10 mouse cellular contexts compared by ENCODE assay signal in the genomic region with DNA sequence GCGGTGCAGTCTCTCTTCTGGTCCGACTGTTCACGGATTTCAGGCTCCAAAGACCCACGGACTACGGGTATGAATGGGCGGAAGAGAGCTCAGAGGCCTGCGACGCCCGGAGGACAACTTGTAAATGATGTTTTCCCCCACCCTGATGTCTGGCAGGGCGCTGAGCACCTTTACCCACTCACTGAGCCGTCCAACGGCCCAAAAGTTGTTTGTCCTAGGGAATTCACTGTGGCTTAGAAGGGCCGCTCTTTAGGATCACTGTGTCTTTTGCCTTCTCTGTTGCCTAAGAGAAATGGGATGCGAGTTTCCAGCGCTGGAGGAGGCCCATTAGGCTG.
DNase-seq lines count a peak whose midpoint lies in the region; ATAC-seq and TF ChIP-seq lines count a peak whose summit lies in the region.
"Had no signal": no experiment of that assay in that cellular context is flagged by ENCODE, and none has a peak within 500 bp of the region (broad histone marks: within the 10 kb centered on the region; RNA-seq: fewer than 3 reads in every experiment).

No protein-coding gene starts in this region.

- H3K4me3 ChIP-seq in kidney, postnatal 0 days (replicated peaks; ENCODE audit: low read depth, low read length) = peak overlapping the region; percentile 28
- peak overlapping the region; percentile 14 for H3K4me3 ChIP-seq in forebrain, embryonic 12.5 days (replicated peaks)
- H3K4me3 ChIP-seq in intestine, postnatal 0 days (ENCODE audit: low read depth, low read length) = peak overlapping the region; percentile 28
- peak overlapping the region; percentile 29 for H3K4me3 ChIP-seq in neural tube, embryonic 13.5 days

- H3K27me3 ChIP-seq in kidney, postnatal 0 days (ENCODE audit: insufficient read depth, low read length) = no peaks in the 10 kb centered on the region
- H3K27me3 ChIP-seq in forebrain, embryonic 12.5 days = 0 out of 2 replicates have a peak, but pooled peaks cover 3% of the 10 kb centered on the region
- no peaks in the 10 kb centered on the region for H3K27me3 ChIP-seq in intestine, postnatal 0 days (replicated peaks; ENCODE audit: control insufficient read depth, insufficient read depth, low read length)
- H3K27me3 ChIP-seq in neural tube, embryonic 13.5 days = no peaks in the 10 kb centered on the region

- DNase-seq in kidney, postnatal 0 days (ENCODE audit: low spot score) = no peak
- no peak for DNase-seq in kidney, postnatal 4 days
- DNase-seq in layer of hippocampus, adult 9-10 months (ENCODE audit: low spot score) = no peak
- no peak for DNase-seq in gastrocnemius, adult 8-10 months (ENCODE audit: low spot score in 2 of 2)
- DNase-seq: gastrocnemius, postnatal 25 days had no signal

- H3K36me3 ChIP-seq in kidney, postnatal 0 days (ENCODE audit: insufficient read depth, low read length) = no peaks in the 10 kb centered on the region
- no peaks in the 10 kb centered on the region for H3K36me3 ChIP-seq in forebrain, embryonic 12.5 days (replicated peaks)
- no peaks in the 10 kb centered on the region for H3K36me3 ChIP-seq in intestine, postnatal 0 days (ENCODE audit: control insufficient read depth, insufficient read depth)
- H3K36me3 ChIP-seq in neural tube, embryonic 13.5 days = no peaks in the 10 kb centered on the region
- H3K36me3 ChIP-seq: G1E had no signal

- H3K27ac ChIP-seq in kidney, postnatal 0 days = peak overlapping the region; percentile 13; the same call in 1 of the 2 replicates
- H3K27ac ChIP-seq in forebrain, embryonic 12.5 days = peak overlapping the region; percentile 87
- no peak overlapping the region for H3K27ac ChIP-seq in intestine, postnatal 0 days (ENCODE audit: low read depth, low read length)
- peak overlapping the region; percentile 78 for H3K27ac ChIP-seq in neural tube, embryonic 13.5 days (replicated peaks)

- 0 out of 2 replicates have a peak, but pooled peaks have one; percentile 6 for ATAC-seq in kidney, postnatal 0 days (replicated peaks; ENCODE audit: low FRiP score, low read depth)
- no peak for ATAC-seq in forebrain, embryonic 12.5 days (ENCODE audit: low FRiP score)
- no peak for ATAC-seq in intestine, postnatal 0 days
- 0 out of 2 replicates have a peak, but pooled peaks have one; percentile 7 for ATAC-seq in neural tube, embryonic 13.5 days (ENCODE audit: low read depth)
- no peak for ATAC-seq in activated CD4-positive, CD25-positive, alpha-beta regulatory T cell, adult 4 months

- H3K4me1 ChIP-seq in kidney, postnatal 0 days (replicated peaks; ENCODE audit: insufficient read depth, low read length) = peaks cover 8% of the 10 kb centered on the region; the same call in 1 of the 2 replicates
- H3K4me1 ChIP-seq in forebrain, embryonic 12.5 days = peaks cover 25% of the 10 kb centered on the region
- H3K4me1 ChIP-seq in intestine, postnatal 0 days (replicated peaks; ENCODE audit: control insufficient read depth, insufficient read depth, low read length) = no peaks in the 10 kb centered on the region
- H3K4me1 ChIP-seq in neural tube, embryonic 13.5 days (replicated peaks) = peaks cover 24% of the 10 kb centered on the region

- peak overlapping the region; percentile 67 for H3K4me2 ChIP-seq in kidney, postnatal 0 days (ENCODE audit: low read length)
- H3K4me2 ChIP-seq in forebrain, embryonic 12.5 days = peak overlapping the region; percentile 45
- peak overlapping the region; percentile 68 for H3K4me2 ChIP-seq in intestine, postnatal 0 days (replicated peaks; ENCODE audit: low read depth)
- peak overlapping the region; percentile 58 for H3K4me2 ChIP-seq in neural tube, embryonic 13.5 days

- WGBS in kidney, postnatal 0 days = 23% methylated on average over 15 of the region's 15 CpGs
- 18% methylated on average over 15 of the region's 15 CpGs for WGBS in forebrain, embryonic 12.5 days
- WGBS in intestine, postnatal 0 days = 32% methylated on average over 15 of the region's 15 CpGs
- 17% methylated on average over 15 of the region's 15 CpGs for WGBS in neural tube, embryonic 13.5 days

- H3K9me3 ChIP-seq in kidney, postnatal 0 days (replicated peaks; ENCODE audit: low read length) = no peaks in the 10 kb centered on the region
- H3K9me3 ChIP-seq in forebrain, embryonic 12.5 days = peaks cover 6% of the 10 kb centered on the region; the same call in 1 of the 2 replicates
- H3K9me3 ChIP-seq in intestine, postnatal 0 days (ENCODE audit: control insufficient read depth) = no peaks in the 10 kb centered on the region
- H3K9me3 ChIP-seq in neural tube, embryonic 13.5 days = peaks cover 5% of the 10 kb centered on the region; the same call in 1 of the 2 replicates
- H3K9me3 ChIP-seq: G1E had no signal

- 0 out of 2 replicates have a peak overlapping the region, but pooled peaks have one; percentile 40 for H3K9ac ChIP-seq in kidney, postnatal 0 days (ENCODE audit: low read depth, low read length)
- peak overlapping the region; percentile 21; the same call in 1 of the 2 replicates for H3K9ac ChIP-seq in forebrain, embryonic 12.5 days
- H3K9ac ChIP-seq in intestine, postnatal 0 days (ENCODE audit: low read depth, low read length) = no peak overlapping the region
- peak overlapping the region; percentile 68 for H3K9ac ChIP-seq in neural tube, embryonic 13.5 days

- TF ChIP-seq CTCF in kidney, postnatal 0 days (IDR thresholded peaks at IDR 0.05; ENCODE audit: low read depth) = no peak
- TF ChIP-seq CTCF in intestine, postnatal 0 days (IDR thresholded peaks at IDR 0.05; ENCODE audit: low read depth) = no peak

Comparison
In these comparisons a context has a peak if more than half of its experiments do, and no peak if none do; other contexts are left out.
1. ATAC-seq: peak in kidney, postnatal 0 days (single experiment) and neural tube, embryonic 13.5 days (single experiment); none in forebrain, embryonic 12.5 days (single experiment), intestine, postnatal 0 days (single experiment) and activated CD4-positive, CD25-positive, alpha-beta regulatory T cell, adult 4 months (single experiment).
2. Peak in every context shown above with its lines, with median percentiles within 50 percentile points of each other: H3K4me2 ChIP-seq and H3K4me3 ChIP-seq.